Mouse (Mus musculus): ENCODE results near the gene N4bp1.

N4bp1 gene

GRCm38 (mm10) chr8:86854686-86855085 lies 30.4 kb downstream of the N4bp1 start:
- DNase-seq (ENCODE audit: low spot score in 2 of 2), result no peak

GRCm38 (mm10) chr8:86853989-86854373 lies 31.1 kb downstream of the N4bp1 start:
- no peak for DNase-seq (ENCODE audit: low spot score in 2 of 2)

GRCm38 (mm10) chr8:86853266-86853988 lies 31.6 kb downstream of the N4bp1 start:
- DNase-seq (ENCODE audit: low spot score in 2 of 2), result no peak

- no peak for DNase-seq (ENCODE audit: low spot score in 2 of 2)
Measured at GRCm38 (mm10) chr8:86852491-86852890, 32.6 kb downstream of the N4bp1 start.

- no peak for DNase-seq (ENCODE audit: low spot score in 2 of 2)
Measured at GRCm38 (mm10) chr8:86848876-86849275, 36.2 kb downstream of the N4bp1 start.

GRCm38 (mm10) chr8:86848401-86848800 lies 36.7 kb downstream of the N4bp1 start:
- no peak for DNase-seq (ENCODE audit: low spot score in 2 of 2)

GRCm38 (mm10) chr8:86847091-86847490 lies 38.0 kb downstream of the N4bp1 start:
- no peak for DNase-seq (ENCODE audit: low spot score in 2 of 2)

- no peak for DNase-seq (ENCODE audit: low spot score in 2 of 2)
Measured at GRCm38 (mm10) chr8:86845875-86846274, 39.2 kb downstream of the N4bp1 start.

GRCm38 (mm10) chr8:86844856-86845255 lies 40.2 kb downstream of the N4bp1 start:
- no peak for DNase-seq (ENCODE audit: low spot score in 2 of 2)

GRCm38 (mm10) chr8:86843896-86844295 lies 41.2 kb downstream of the N4bp1 start:
- no peak for DNase-seq (ENCODE audit: low spot score in 2 of 2)

- no peak for DNase-seq (ENCODE audit: low spot score in 2 of 2)
Measured at GRCm38 (mm10) chr8:86841556-86842309, 43.3 kb downstream of the N4bp1 start.

GRCm38 (mm10) chr8:86840120-86840693 lies 44.9 kb downstream of the N4bp1 start:
- DNase-seq (ENCODE audit: low spot score in 2 of 2), result no peak

GRCm38 (mm10) chr8:86838707-86839438 lies 46.2 kb downstream of the N4bp1 start:
- DNase-seq (ENCODE audit: low spot score in 2 of 2), result no peak

GRCm38 (mm10) chr8:86837234-86837633 lies 47.8 kb downstream of the N4bp1 start:
- DNase-seq (ENCODE audit: low spot score in 2 of 2), result no peak

GRCm38 (mm10) chr8:86835881-86836280 lies 49.2 kb downstream of the N4bp1 start:
- no peak for DNase-seq (ENCODE audit: low spot score in 2 of 2)

- DNase-seq (ENCODE audit: low spot score in 2 of 2), result no peak
Measured at GRCm38 (mm10) chr8:86834496-86835260, 50.4 kb downstream of the N4bp1 start.

GRCm38 (mm10) chr8:86833937-86834336 lies 51.1 kb downstream of the N4bp1 start:
- DNase-seq (ENCODE audit: low spot score in 2 of 2), result no peak

- no peak for DNase-seq (ENCODE audit: low spot score in 2 of 2)
Measured at GRCm38 (mm10) chr8:86828925-86829324, 56.1 kb downstream of the N4bp1 start.

- no peak for DNase-seq (ENCODE audit: low spot score in 2 of 2)
Measured at GRCm38 (mm10) chr8:86827199-86827598, 57.9 kb downstream of the N4bp1 start.

GRCm38 (mm10) chr8:86826538-86826937 lies 58.5 kb downstream of the N4bp1 start:
- DNase-seq (ENCODE audit: low spot score in 2 of 2), result no peak

- DNase-seq (ENCODE audit: low spot score in 2 of 2), result no peak
Measured at GRCm38 (mm10) chr8:86825674-86826448, 59.2 kb downstream of the N4bp1 start.

Measured in spleen, postnatal 4 days (tissue).